Mouse (Mus musculus): ENCODE data around the gene 1110065P20Rik. TPM values are rescaled to one million over a fixed set of nuclear protein-coding genes. Genes with fewer than 3 reads are reported as not detected.
A peak's percentile ranks its signal among the peaks of the same experiment; 100 is the strongest.

1110065P20Rik gene
- polyA plus RNA-seq, 1 experiment from 2014 or later, result 75.2 TPM

- no peaks in the 10 kb centered on the region for H3K9me3 ChIP-seq (ENCODE audit: control insufficient read depth, low read length)
These were observed 48.4 kb downstream of the 1110065P20Rik start for GRCm38 (mm10) chr4:124802309-124803260.

GRCm38 (mm10) chr4:124801552-124802308 lies 49.3 kb downstream of the 1110065P20Rik start, which contains the start of gene Mtf1:
Gene Mtf1, plus strand, starts transcription at chr4:124802104.
- 3% methylated on average over 21 of the region's 21 CpGs for WGBS
- Histone ChIP-seq H3K4me2 (ENCODE audit: low read length) (peak within 1 kb of the TSS; percentile 95), H3K4me1 (replicated peaks; ENCODE audit: control insufficient read depth, insufficient read depth, low read length) (peaks cover 8% of the 10 kb centered on the region), H3K36me3 (ENCODE audit: control insufficient read depth, insufficient read depth) (peaks cover 11% of the 10 kb centered on the region; the same call in 1 of the 2 replicates), H3K4me3 (replicated peaks; ENCODE audit: low read length) (peak within 1 kb of the TSS; percentile 77), H3K9me3 (ENCODE audit: control insufficient read depth, low read length) (no peaks in the 10 kb centered on the region), H3K9ac (replicated peaks; ENCODE audit: low read depth, low read length) (peak within 1 kb of the TSS; percentile 78), H3K27me3 (replicated peaks; ENCODE audit: control insufficient read depth, insufficient read depth, low read length) (no peaks in the 10 kb centered on the region), H3K27ac (ENCODE audit: low read length) (peak within 1 kb of the TSS; percentile 93)
- ATAC-seq, result peak; percentile 75

More at GRCm38 (mm10) chr4:124802309-124803260, 48.4 kb downstream of the 1110065P20Rik start:
- Histone ChIP-seq H3K27me3 (replicated peaks; ENCODE audit: control insufficient read depth, insufficient read depth, low read length) (no peaks in the 10 kb centered on the region), H3K4me3 (replicated peaks; ENCODE audit: low read length) (peak overlapping the region; percentile 77), H3K9ac (replicated peaks; ENCODE audit: low read depth, low read length) (peak overlapping the region; percentile 78), H3K27ac (ENCODE audit: low read length) (peak overlapping the region; percentile 93), H3K36me3 (ENCODE audit: control insufficient read depth, insufficient read depth) (peaks cover 11% of the 10 kb centered on the region; the same call in 1 of the 2 replicates), H3K4me2 (ENCODE audit: low read length) (peak overlapping the region; percentile 95), H3K4me1 (replicated peaks; ENCODE audit: control insufficient read depth, insufficient read depth, low read length) (peaks cover 8% of the 10 kb centered on the region)
- 2% methylated on average over 53 of the region's 53 CpGs for WGBS
- ATAC-seq, result peak; percentile 100

Other genes starting within 250 kb of the 1110065P20Rik start
- 1.1 and 1.7 TPM in 2 replicates for gene 3100002H09Rik, start 240.4 kb downstream of the 1110065P20Rik start, polyA plus RNA-seq (2015; fragmentation: Nextera tagmentation; extraction: Ambion mirVana)
- gene Pou3f1, start 194.4 kb downstream of the 1110065P20Rik start, polyA plus RNA-seq (2015; fragmentation: Nextera tagmentation; extraction: Ambion mirVana), result 20.9 and 22.7 TPM in 2 replicates
- 42.1 and 48.3 TPM in 2 replicates for gene Utp11, start 157.6 kb downstream of the 1110065P20Rik start, polyA plus RNA-seq (2015; fragmentation: Nextera tagmentation; extraction: Ambion mirVana)
- 1.9 and 2.3 TPM in 2 replicates for gene Fhl3, start 150.5 kb downstream of the 1110065P20Rik start, polyA plus RNA-seq (2015; fragmentation: Nextera tagmentation; extraction: Ambion mirVana)
- gene Sf3a3, start 136.4 kb downstream of the 1110065P20Rik start, polyA plus RNA-seq (2015; fragmentation: Nextera tagmentation; extraction: Ambion mirVana), result 128 and 129 TPM in 2 replicates
- 25.3 and 25.6 TPM in 2 replicates for gene Inpp5b, start 109.3 kb downstream of the 1110065P20Rik start, polyA plus RNA-seq (2015; fragmentation: Nextera tagmentation; extraction: Ambion mirVana)
- 12.1 and 14.9 TPM in 2 replicates for gene Mtf1, start 49.1 kb downstream of the 1110065P20Rik start, polyA plus RNA-seq (2015; fragmentation: Nextera tagmentation; extraction: Ambion mirVana)
- gene Yrdc, start 517 bp downstream of the 1110065P20Rik start, polyA plus RNA-seq (2015; fragmentation: Nextera tagmentation; extraction: Ambion mirVana), result 50.3 and 51.2 TPM in 2 replicates
- 8.3 and 11.0 TPM in 2 replicates for gene Maneal, start 11.0 kb upstream of the 1110065P20Rik start, polyA plus RNA-seq (2015; fragmentation: Nextera tagmentation; extraction: Ambion mirVana)
- gene Epha10, start 29.7 kb upstream of the 1110065P20Rik start, polyA plus RNA-seq (2015; fragmentation: Nextera tagmentation; extraction: Ambion mirVana), result 1.2 and 2.7 TPM in 2 replicates
- gene 9930104L06Rik, start 85.9 kb upstream of the 1110065P20Rik start, polyA plus RNA-seq (2015; fragmentation: Nextera tagmentation; extraction: Ambion mirVana), result 17.1 and 17.2 TPM in 2 replicates
- gene Cdca8, start 88.1 kb upstream of the 1110065P20Rik start, polyA plus RNA-seq (2015; fragmentation: Nextera tagmentation; extraction: Ambion mirVana), result 70.0 and 76.6 TPM in 2 replicates
- 1.1 and 1.3 TPM in 2 replicates for gene Rspo1, start 135.2 kb upstream of the 1110065P20Rik start, polyA plus RNA-seq (2015; fragmentation: Nextera tagmentation; extraction: Ambion mirVana)
- 101 and 107 TPM in 2 replicates for gene Gnl2, start 165.4 kb upstream of the 1110065P20Rik start, polyA plus RNA-seq (2015; fragmentation: Nextera tagmentation; extraction: Ambion mirVana)
- 0.41 and 0.51 TPM in 2 replicates for gene Dnali1, start 214.5 kb upstream of the 1110065P20Rik start, polyA plus RNA-seq (2015; fragmentation: Nextera tagmentation; extraction: Ambion mirVana)
- 27.3 and 29.7 TPM in 2 replicates for gene Snip1, start 215.5 kb upstream of the 1110065P20Rik start, polyA plus RNA-seq (2015; fragmentation: Nextera tagmentation; extraction: Ambion mirVana)
- 148 and 154 TPM in 2 replicates for gene Meaf6, start 233.9 kb upstream of the 1110065P20Rik start, polyA plus RNA-seq (2015; fragmentation: Nextera tagmentation; extraction: Ambion mirVana)

Data from forebrain, embryonic 16.5 days (tissue).